Mouse (Mus musculus) neural tube, embryonic 14.5 days (tissue): ENCODE measurements around the gene Myadml2. TPM values are rescaled to one million over a fixed set of nuclear protein-coding genes. Genes with fewer than 3 reads are reported as not detected.

Source experiments
- ATAC-seq: fragments of 200-750 bp; cut with Nextera tagmentation; 2 replicates; pipeline ENCODE4 v1.8.0; 2017; ENCODE audit warnings: low read depth, mild to moderate bottlenecking, moderate TSS enrichment, moderate library complexity
- H3K27ac ChIP-seq: fragments of 300-500 bp; sonication (generic); 2 replicates; pipeline ENCODE4 v1.5.1; 2014; ENCODE audit warnings: low read depth, mild to moderate bottlenecking, control low read depth, low read length, moderate library complexity, mixed read lengths
- H3K27me3 ChIP-seq: fragments of 300-500 bp; sonication (generic); 2 replicates; pipeline ENCODE4 v1.6.1; 2014; ENCODE audit warnings: low read length; ENCODE audit not compliant: control insufficient read depth, insufficient read depth
- H3K36me3 ChIP-seq: fragments of 300-500 bp; sonication (generic); 2 replicates; pipeline ENCODE4 v1.6.1; 2014; ENCODE audit warnings: low read length, mixed read lengths; ENCODE audit not compliant: control insufficient read depth, insufficient read depth
- H3K4me1 ChIP-seq: fragments of 300-500 bp; sonication (generic); 2 replicates; pipeline ENCODE4 v1.6.1; 2014; ENCODE audit warnings: low read length; ENCODE audit not compliant: control insufficient read depth, insufficient read depth
- H3K4me2 ChIP-seq: fragments of 300-500 bp; sonication (generic); 2 replicates; pipeline ENCODE4 v1.6.1; 2014; ENCODE audit warnings: mild to moderate bottlenecking, low read depth, low read length, control low read depth
- H3K4me3 ChIP-seq: fragments of 300-500 bp; sonication (generic); 2 replicates; pipeline ENCODE4 v1.5.1; 2014; ENCODE audit warnings: low read depth, low read length, control low read depth, mixed read lengths
- H3K9ac ChIP-seq: fragments of 300-500 bp; sonication (generic); replicated peaks from 2 replicates; pipeline ENCODE4 v1.6.1; 2014; ENCODE audit warnings: low read depth, mild to moderate bottlenecking, control low read depth, low read length, mixed read lengths
- H3K9me3 ChIP-seq: fragments of 300-500 bp; sonication (generic); 2 replicates; pipeline ENCODE4 v1.6.1; 2016; ENCODE audit warnings: low read length; ENCODE audit not compliant: control insufficient read depth
- WGBS: fragments of 180-500 bp; shearing (Covaris S2); extraction: QIAGEN DNeasy Blood & Tissue Kit; methylation state at CpG from one replicate; pipeline ENCODE4 v1.1.7; 2014; 5-methylcytosine and 5-hydroxymethylcytosine counted together
- polyA plus RNA-seq: library from polyadenylated mRNA; unstranded; fragments of >200 nt; fragmentation: Nextera tagmentation; extraction: Ambion mirVana; gene quantifications from 2 replicates; pipeline ENCODE4 v1.2.1, GENCODE M21; 2014

The Myadml2 gene
- polyA plus RNA-seq, 1 experiment from 2014 or later: 2.5 TPM

GRCm38 (mm10) chr11:120610477-120611046 is 37.4 kb downstream of the Myadml2 start:
- 0 out of 2 replicates have a peak, but pooled peaks cover 3% of the 10 kb centered on the region for H3K27me3 ChIP-seq
- no peak overlapping the region for H3K27ac ChIP-seq
- H3K4me3 ChIP-seq: no peak overlapping the region
- peaks cover 7% of the 10 kb centered on the region; the same call in 1 of the 2 replicates for H3K4me1 ChIP-seq
- ATAC-seq: no peak
- no peak overlapping the region for H3K4me2 ChIP-seq
- H3K36me3 ChIP-seq: peaks cover 29% of the 10 kb centered on the region
- H3K9ac ChIP-seq: no peak overlapping the region
- WGBS: 80% methylated on average over 9 of the region's 9 CpGs
- H3K9me3 ChIP-seq: no peaks in the 10 kb centered on the region

DNA sequence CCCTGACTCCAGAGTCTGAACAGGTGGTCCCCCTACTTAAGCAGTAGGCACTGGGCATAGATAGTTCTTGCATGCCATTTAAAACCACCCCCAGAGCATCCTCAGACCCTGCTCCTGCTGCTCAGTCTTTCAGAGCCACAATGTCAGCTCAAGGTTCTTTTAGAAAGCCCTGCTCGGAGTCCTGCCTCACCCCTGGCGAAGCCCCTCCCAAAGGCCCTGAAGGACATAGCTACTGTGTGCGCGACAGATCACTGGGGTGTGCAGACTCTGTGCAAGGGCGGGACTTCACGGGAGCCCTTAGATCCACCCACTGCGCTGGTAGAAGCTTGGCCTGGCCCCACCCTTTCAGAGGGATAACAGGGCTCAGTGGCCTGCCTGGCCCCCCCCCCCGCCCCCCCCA is 38.7 kb downstream of the Myadml2 start:
- no peak for ATAC-seq

GRCm38 (mm10) chr11:120608241-120609034 is 39.5 kb downstream of the Myadml2 start, which contains the start of gene Npb:
Gene Npb, plus strand, starts transcription at chr11:120608477.
- H3K36me3 ChIP-seq: peaks cover 43% of the 10 kb centered on the region
- H3K9ac ChIP-seq: peak within 1 kb of the TSS; percentile 11; the same call in 1 of the 2 replicates
- H3K4me2 ChIP-seq: peak within 1 kb of the TSS; percentile 39
- peaks cover 7% of the 10 kb centered on the region; the same call in 1 of the 2 replicates for H3K4me1 ChIP-seq
- WGBS: 6% methylated on average over 45 of the region's 45 CpGs
- 0 out of 2 replicates have a peak, but pooled peaks cover 3% of the 10 kb centered on the region for H3K27me3 ChIP-seq
- H3K4me3 ChIP-seq: peak within 1 kb of the TSS; percentile 9; the same call in 1 of the 2 replicates
- peak; percentile 14; the same call in 1 of the 2 replicates for ATAC-seq
- no peak within 1 kb of the TSS for H3K27ac ChIP-seq
- H3K9me3 ChIP-seq: no peaks in the 10 kb centered on the region

More for the DNA sequence above, 38.7 kb downstream of the Myadml2 start:
- Histone ChIP-seq H3K9ac (no peak overlapping the region), H3K27ac (no peak overlapping the region), H3K4me2 (no peak overlapping the region), H3K36me3 (peaks cover 40% of the 10 kb centered on the region), H3K4me3 (no peak overlapping the region), H3K4me1 (peaks cover 7% of the 10 kb centered on the region; the same call in 1 of the 2 replicates), H3K9me3 (no peaks in the 10 kb centered on the region), H3K27me3 (0 out of 2 replicates have a peak, but pooled peaks cover 3% of the 10 kb centered on the region)
- 42% methylated on average over 7 of the region's 8 CpGs for WGBS

GRCm38 (mm10) chr11:120606764-120607163 is 41.2 kb downstream of the Myadml2 start:
- Histone ChIP-seq H3K4me3 (no peak overlapping the region), H3K27me3 (0 out of 2 replicates have a peak, but pooled peaks cover 3% of the 10 kb centered on the region), H3K4me2 (no peak overlapping the region), H3K27ac (no peak overlapping the region), H3K9me3 (no peaks in the 10 kb centered on the region), H3K4me1 (peaks cover 7% of the 10 kb centered on the region; the same call in 1 of the 2 replicates), H3K36me3 (peaks cover 46% of the 10 kb centered on the region), H3K9ac (no peak overlapping the region)
- ATAC-seq: no peak
- WGBS: 69% methylated on average over 4 of the region's 4 CpGs

DNA sequence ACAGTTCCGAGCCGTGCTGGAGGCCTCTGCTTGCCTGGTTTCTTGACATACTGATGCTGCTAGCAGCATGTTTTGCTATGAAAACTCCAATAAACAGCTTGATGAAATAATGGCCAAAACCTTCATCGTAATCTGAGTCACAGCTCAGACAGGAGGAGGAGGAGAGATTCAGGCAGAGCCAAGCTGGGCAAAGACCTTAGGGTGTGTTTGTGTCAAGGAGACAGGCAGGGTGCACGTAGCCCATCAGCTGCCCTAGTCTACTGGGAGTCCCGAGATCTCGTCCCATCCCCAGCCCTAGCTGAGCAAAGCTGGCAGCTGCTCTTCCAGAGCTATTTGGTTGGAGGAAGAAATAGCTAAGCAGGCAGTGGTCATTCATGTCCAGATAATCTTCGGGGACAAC is 42.3 kb downstream of the Myadml2 start:
- Histone ChIP-seq H3K4me3 (no peak overlapping the region), H3K4me1 (peaks cover 7% of the 10 kb centered on the region; the same call in 1 of the 2 replicates), H3K27ac (no peak overlapping the region), H3K27me3 (0 out of 2 replicates have a peak, but pooled peaks cover 3% of the 10 kb centered on the region), H3K9ac (no peak overlapping the region), H3K36me3 (peaks cover 40% of the 10 kb centered on the region), H3K9me3 (no peaks in the 10 kb centered on the region), H3K4me2 (no peak overlapping the region)
- WGBS: 95% methylated on average over 7 of the region's 7 CpGs
- no peak for ATAC-seq

DNA sequence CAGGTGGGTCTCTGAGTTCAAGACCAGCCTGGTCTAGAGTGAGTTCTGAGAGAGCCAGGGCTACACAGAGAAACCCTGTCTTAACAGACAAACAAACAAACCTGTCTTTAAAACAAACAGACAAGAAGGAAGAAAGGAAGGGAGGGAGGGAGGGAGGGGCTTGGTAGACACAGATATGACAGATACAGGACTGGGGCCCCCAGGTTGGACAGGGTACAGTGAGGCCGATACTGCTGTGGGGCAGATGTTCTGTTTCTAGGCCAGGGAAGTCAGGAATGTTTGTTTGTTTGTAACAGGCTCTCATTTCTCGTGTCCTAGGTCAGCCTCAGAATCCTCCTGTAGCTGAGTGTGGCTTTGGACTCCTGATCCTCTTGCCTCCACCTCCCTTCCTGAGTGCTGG is 44.4 kb downstream of the Myadml2 start:
- no peak overlapping the region for H3K4me3 ChIP-seq
- 75% methylated on average over 2 of the region's 2 CpGs for WGBS
- H3K9me3 ChIP-seq: no peaks in the 10 kb centered on the region
- peaks cover 36% of the 10 kb centered on the region for H3K36me3 ChIP-seq
- H3K4me1 ChIP-seq: peaks cover 12% of the 10 kb centered on the region
- no peak overlapping the region for H3K9ac ChIP-seq
- no peak overlapping the region for H3K27ac ChIP-seq
- no peak overlapping the region for H3K4me2 ChIP-seq
- H3K27me3 ChIP-seq: no peaks in the 10 kb centered on the region
- no peak for ATAC-seq

GRCm38 (mm10) chr11:120600716-120601115 is 47.2 kb downstream of the Myadml2 start:
- Histone ChIP-seq H3K4me2 (no peak overlapping the region), H3K4me1 (peaks cover 13% of the 10 kb centered on the region), H3K36me3 (peaks cover 44% of the 10 kb centered on the region), H3K4me3 (no peak overlapping the region), H3K9ac (no peak overlapping the region), H3K27ac (no peak overlapping the region), H3K27me3 (no peaks in the 10 kb centered on the region), H3K9me3 (no peaks in the 10 kb centered on the region)
- ATAC-seq: no peak
- WGBS: 93% methylated on average over 3 of the region's 3 CpGs

DNA sequence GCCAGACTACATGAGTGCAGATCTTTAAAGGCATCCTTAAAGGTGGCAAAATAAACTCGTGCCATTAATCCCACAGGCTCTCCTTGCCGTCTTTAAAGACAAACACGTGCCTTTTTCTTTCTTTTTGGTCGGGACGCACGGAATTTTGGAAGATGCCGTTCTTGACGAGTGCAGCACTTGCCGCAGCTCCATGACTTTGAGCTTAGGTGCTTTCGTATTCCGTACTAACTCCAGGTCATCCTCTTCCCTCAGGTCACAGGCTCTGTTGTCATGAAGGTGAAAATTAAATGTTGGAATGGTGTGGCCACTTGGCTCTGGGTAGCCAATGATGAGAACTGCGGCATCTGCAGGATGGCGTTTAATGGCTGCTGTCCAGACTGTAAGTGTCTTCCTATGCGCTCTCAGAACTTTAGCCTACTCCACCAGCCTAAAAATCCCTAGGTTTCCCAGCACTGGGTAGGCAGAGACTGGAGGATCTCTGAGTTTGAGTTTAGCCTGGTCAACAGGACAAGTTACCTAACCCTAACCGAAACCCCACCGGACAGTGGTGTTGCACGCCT is 48.9 kb downstream of the Myadml2 start:
- Histone ChIP-seq H3K27ac (peak overlapping the region; percentile 87), H3K9me3 (no peaks in the 10 kb centered on the region), H3K9ac (peak overlapping the region; percentile 99), H3K36me3 (peaks cover 43% of the 10 kb centered on the region), H3K4me2 (peak overlapping the region; percentile 97), H3K4me1 (peaks cover 13% of the 10 kb centered on the region), H3K27me3 (no peaks in the 10 kb centered on the region), H3K4me3 (peak overlapping the region; percentile 95)
- no peak; the same call in 1 of the 2 replicates for ATAC-seq
- 49% methylated on average over 17 of the region's 17 CpGs for WGBS
